Mouse (Mus musculus): Measurements from ENCODE around the gene Fbp1.

DNA sequence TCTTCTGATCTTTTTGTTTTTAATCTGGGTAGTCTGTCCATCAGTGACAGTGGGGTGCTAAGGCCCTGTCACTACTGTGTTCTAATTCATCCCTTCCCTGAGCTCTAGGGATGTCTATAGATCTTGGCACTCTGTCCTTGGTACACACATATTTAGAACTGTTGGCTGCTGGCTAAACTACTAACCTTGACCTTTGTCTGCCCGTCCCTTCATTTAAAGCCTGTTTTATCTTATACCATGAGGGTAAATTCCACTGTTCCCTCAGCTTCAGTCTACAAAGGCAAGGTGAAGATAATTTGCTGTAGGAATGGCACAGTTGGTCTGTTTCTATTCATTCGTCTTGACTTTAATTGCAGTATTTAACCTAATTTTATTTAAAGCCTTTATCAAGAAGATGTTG, 55.8 kb downstream of the Fbp1 start:
- TF ChIP-seq POLR2A (IDR thresholded peaks at IDR 0.05; ENCODE audit: insufficient read depth, low read depth, low read length) (no peak), CTCF (IDR thresholded peaks at IDR 0.05; ENCODE audit: insufficient read depth, low read depth, low read length) (no peak)
